Mouse (Mus musculus) retina, postnatal 7 days (tissue): ENCODE measurements around the gene Eml3.
"Not testable (repeated sequence)": the region's sequence is repeated elsewhere in the genome, so short reads cannot be mapped to it uniquely, and the experiment has no call there.

Source experiments
- DNase-seq: peaks from one replicate; pipeline ENCODE4 v3.0.0-alpha.2; 2012; ENCODE audit warnings: low read depth, low spot score

Gene Eml3

DNA sequence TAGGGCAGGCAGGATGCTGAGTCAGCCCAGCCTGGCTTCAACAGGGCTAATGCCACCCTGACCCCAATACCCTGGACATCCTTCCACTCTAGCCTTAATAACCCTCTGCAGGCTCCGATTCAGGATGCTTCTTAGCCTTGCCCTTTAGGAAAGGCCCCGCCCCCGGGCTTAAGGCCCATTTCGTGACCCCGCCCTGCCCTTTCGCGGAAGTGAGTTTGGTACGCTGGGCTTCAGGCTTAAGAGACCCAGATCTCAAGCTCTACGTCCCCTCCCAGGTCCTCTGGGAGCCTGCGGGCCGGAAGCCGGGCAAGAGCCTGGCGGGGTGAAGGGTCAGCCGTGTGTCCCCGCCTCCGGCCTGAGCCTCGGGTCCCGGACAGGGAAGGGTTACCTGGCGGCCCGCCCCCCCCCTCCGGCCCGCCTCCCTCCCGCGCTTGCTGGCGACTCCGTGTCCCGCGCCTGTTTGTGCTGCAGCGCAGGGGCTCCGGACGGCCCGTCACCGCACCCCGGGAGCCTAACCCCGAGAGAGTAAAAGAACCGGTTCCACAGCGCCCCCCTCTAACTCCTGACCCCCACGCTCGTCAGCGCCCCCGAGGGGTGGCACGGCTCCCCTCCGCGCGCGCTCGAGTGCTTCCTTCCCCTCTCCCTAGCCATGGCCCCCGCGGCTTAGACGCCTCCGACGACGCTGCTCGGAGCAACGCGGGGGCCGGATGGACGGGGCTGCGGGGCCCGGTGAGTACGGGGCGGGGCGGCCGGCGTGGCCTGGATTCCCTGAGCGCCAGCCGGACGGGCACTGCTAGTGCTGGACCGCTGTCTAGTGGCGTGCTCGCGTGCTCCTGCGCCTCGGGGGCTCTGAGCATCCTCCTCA, at the start of gene Eml3, which contains the start of gene Rom1:
TSS of gene Eml3 (plus strand) at position 329 of the 865 bp plus-strand sequence.
TSS of gene Rom1 (minus strand) at position 133 of the 865 bp plus-strand sequence.
- peak; percentile 96 for DNase-seq

GRCm38 (mm10) chr19:8880311-8881033, 48.9 kb upstream of the Eml3 start, which contains the start of gene Uqcc3:
Uqcc3 (minus strand) TSS chr19:8880923.
- peak; percentile 80 for DNase-seq

- no peak for DNase-seq
Measured at GRCm38 (mm10) chr19:8881034-8881392, 48.3 kb upstream of the Eml3 start.

GRCm38 (mm10) chr19:8883616-8884015, 45.7 kb upstream of the Eml3 start, which contains the start of the genes Lbhd1 and Gm49403:
Lbhd1 (plus strand) TSS chr19:8883732.
Gm49403 (plus strand) TSS chr19:8883930.
- DNase-seq: peak; percentile 84

- DNase-seq: no peak
Measured at GRCm38 (mm10) chr19:8886916-8887584, 42.3 kb upstream of the Eml3 start.

GRCm38 (mm10) chr19:8887585-8888463, 41.5 kb upstream of the Eml3 start:
- DNase-seq: no peak

DNA sequence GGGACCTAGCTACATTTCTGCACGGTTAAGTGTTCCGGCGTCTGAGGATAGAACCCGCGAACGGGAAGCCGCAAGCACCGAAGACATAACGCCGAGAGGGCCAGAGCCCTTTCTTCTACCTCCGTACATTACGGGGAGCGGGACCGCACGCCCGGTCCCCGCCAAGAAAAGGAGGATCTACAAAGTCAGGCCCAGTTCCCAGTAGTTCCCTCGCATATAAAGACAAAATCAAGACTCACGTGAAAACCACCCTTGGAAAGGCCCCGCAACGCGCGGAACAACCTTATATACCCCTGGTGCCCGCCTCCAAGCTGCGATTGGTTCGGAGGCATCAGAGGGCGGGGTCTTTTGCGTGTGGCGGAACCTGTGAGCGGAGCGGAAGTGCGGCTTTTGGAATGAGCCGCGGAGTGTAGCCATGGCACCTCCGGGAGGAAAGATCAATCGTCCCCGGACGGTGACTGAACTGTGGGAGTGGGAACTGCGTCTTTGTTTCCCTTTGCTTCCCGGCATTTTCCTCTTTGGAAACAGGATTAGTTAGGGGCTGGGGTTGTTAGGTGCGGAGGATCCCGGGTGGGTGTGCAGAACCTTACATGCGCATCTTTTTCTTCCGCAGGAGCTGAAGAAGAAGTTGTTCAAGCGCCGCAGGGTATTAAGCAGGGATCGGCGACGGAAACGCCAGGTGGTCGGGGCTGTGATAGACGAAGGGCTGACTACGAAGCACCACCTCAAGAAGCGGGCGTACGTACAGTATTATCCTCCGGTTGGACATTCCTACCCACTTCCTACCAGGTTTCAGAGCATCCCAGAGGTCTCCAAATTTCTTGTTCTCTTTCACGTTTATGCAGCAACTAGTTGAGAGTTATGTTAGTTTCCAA, 40.6 kb upstream of the Eml3 start, which contains the start of the genes 1810009A15Rik and Gm49416:
TSS of gene 1810009A15Rik (plus strand) at position 343 of the 875 bp plus-strand sequence.
TSS of gene Gm49416 (plus strand) at position 416 of the 875 bp plus-strand sequence.
- DNase-seq: peak; percentile 88

- peak; percentile 84 for DNase-seq
Measured at GRCm38 (mm10) chr19:8892829-8893766, 36.3 kb upstream of the Eml3 start, which contains the start of gene Ints5. Ints5 (plus strand) TSS chr19:8893005.

GRCm38 (mm10) chr19:8895397-8895960, 33.9 kb upstream of the Eml3 start:
- DNase-seq: no peak

- not testable (repeated sequence) for DNase-seq
Measured at GRCm38 (mm10) chr19:8896231-8896630, 33.1 kb upstream of the Eml3 start.

DNA sequence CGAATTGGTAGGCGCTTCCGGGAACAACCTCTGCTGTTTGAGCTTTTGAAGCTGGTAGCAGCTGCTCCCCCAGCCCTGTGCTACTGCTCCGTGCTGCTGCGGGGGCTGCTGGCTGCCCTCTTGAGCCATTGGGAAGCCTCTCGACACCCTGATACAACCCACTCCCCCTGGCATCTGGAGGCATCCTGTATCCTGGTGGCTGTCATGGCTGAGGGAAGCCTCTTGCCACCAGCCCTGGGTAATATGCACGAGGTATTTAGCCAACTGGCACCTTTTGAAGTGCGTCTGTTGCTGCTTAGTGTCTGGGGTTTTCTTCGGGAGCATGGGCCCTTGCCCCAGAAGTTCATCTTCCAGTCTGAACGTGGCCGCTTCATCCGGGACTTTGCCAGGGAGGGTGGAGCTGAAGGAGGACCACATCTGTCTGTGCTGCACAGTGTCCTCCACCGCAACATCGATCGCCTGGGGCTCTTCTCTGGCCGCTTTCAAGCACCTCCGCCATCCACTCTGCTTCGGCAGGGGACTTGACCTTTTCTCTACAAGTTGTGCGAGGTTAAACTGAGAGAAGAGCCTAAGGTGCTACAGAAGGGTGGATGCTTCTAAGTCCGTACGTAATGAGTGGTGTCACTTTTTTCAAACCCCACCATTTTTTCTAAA, 32.0 kb upstream of the Eml3 start:
- DNase-seq: not testable (repeated sequence)

DNA sequence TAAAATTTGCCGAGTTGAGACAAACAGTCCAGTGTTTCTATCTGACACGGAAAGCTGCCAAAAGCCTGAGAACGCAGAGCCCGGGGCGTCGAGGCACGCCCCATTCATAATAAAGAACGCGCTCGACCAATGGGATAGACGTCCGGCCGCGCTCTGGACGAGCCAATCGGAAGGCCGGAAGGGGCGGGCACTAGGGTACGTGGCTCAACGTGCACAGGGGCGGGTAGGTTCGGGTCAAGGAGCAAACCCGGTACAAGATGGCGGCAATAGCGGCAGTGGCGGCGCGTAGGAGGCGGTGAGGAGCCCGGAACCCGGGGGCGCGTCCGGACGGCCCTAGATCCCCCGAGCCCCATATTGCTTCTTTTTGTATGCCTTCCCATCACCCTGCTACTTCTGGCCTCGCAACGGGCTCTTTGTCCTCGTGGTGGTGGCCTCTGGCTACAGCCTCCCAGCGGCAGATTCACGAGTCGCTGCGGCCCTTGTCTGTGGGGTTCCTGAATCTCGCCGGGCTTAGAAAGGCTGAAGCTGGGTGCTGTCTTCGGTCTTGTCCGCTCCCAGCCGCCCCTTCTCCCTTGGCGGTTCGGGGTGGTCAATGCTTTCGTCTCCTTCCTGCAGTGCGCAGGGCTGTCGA, 31.4 kb upstream of the Eml3 start, which contains the start of gene Ganab:
TSS of gene Ganab (plus strand) at position 207 of the 631 bp plus-strand sequence.
- peak; percentile 93 for DNase-seq

GRCm38 (mm10) chr19:8898576-8898975, 30.8 kb upstream of the Eml3 start:
- DNase-seq: no peak

GRCm38 (mm10) chr19:8899079-8899478, 30.3 kb upstream of the Eml3 start:
- DNase-seq: no peak

DNA sequence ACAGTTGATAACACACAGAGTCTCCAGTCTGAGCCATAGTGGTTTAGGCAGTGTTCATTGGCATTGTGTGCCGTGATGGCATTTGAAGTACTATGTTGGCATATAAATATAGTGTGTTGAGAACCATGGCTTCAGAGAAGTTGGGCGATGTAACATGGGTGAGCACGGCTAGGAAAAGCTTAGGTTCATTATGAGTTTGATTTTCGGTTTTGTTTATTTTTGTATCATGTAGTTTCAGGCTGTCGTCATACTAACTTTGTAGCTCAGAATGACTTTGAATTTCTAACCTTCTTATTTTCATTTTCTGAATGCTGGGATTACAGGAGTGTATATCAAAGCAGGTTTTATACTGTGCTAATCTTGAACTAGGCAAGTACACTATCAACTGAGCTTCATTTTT, 25.9 kb upstream of the Eml3 start:
- DNase-seq: no peak

- no peak for DNase-seq
Measured at GRCm38 (mm10) chr19:8908531-8908930, 20.8 kb upstream of the Eml3 start.

- no peak for DNase-seq
Measured at GRCm38 (mm10) chr19:8911810-8912209, 17.5 kb upstream of the Eml3 start.
